Mouse (Mus musculus): ENCODE data around the gene Drd1. TPM values are rescaled to one million over a fixed set of nuclear protein-coding genes. Genes with fewer than 3 reads are reported as not detected.

The Drd1 gene
- polyA plus RNA-seq, 1 experiment from 2014 or later, result 2.0 TPM

GRCm38 (mm10) chr13:54084826-54085225 is 29.3 kb upstream of the Drd1 start:
- no peaks in the 10 kb centered on the region for H3K9me3 ChIP-seq (replicated peaks)
- 81% methylated on average over 5 of the region's 5 CpGs for WGBS
- H3K36me3 ChIP-seq, result peaks cover 36% of the 10 kb centered on the region
- no peak overlapping the region for H3K4me3 ChIP-seq (replicated peaks)
- H3K9ac ChIP-seq (replicated peaks), result no peak overlapping the region; the same call in 1 of the 2 replicates
- no peaks in the 10 kb centered on the region for H3K27me3 ChIP-seq (replicated peaks)
- H3K4me1 ChIP-seq, result peaks cover 9% of the 10 kb centered on the region
- no peak overlapping the region for H3K4me2 ChIP-seq
- H3K27ac ChIP-seq (replicated peaks), result no peak overlapping the region
- ATAC-seq (ENCODE audit: low FRiP score), result no peak

DNA sequence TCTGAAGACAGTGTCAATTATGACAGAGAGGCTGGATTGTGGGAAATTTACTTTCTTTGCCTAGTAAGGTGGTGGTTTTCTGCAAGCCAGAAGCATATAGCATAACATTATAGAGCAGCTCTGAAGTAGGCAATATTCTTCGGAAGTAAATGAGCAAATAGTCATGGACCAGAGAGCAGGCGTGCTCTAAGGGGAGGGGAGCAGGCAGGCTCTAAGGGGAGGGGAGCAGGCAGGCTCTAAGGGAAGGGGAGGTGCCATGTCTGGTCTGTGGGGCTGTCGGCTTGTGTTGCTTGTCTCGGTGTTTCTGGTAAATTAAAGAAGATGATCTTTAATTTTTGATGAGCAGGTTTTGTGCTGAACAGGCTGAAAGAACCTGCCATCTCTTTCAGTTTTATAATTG is 28.7 kb upstream of the Drd1 start:
- Histone ChIP-seq H3K4me2 (no peak overlapping the region), H3K9me3 (replicated peaks) (no peaks in the 10 kb centered on the region), H3K27ac (replicated peaks) (no peak overlapping the region; the same call in 1 of the 2 replicates), H3K4me1 (peaks cover 9% of the 10 kb centered on the region), H3K4me3 (replicated peaks) (no peak overlapping the region), H3K9ac (replicated peaks) (no peak overlapping the region), H3K36me3 (peaks cover 30% of the 10 kb centered on the region), H3K27me3 (replicated peaks) (no peaks in the 10 kb centered on the region)
- 42% methylated on average over 4 of the region's 4 CpGs for WGBS
- ATAC-seq (ENCODE audit: low FRiP score), result no peak

DNA sequence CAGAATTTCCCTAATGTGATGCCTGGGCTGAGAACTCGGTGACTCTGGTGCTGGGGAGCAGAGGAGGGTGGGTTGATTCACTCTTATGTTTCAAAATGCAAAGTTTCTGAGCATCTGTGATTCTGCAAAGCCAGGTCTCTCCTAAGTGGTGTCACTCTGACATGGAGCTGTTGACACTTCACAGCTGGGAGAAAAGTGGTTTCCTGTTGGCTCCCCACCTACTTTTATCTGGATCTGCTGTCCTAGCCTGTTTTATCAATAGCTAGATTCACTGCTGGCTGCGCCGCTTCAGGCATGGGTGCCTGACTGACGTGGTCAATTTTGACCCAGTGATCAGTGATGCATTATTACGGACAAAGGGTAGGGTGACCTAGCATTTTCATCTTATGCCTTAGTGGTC is 27.4 kb upstream of the Drd1 start:
- no peak overlapping the region for H3K27ac ChIP-seq (replicated peaks)
- no peak for ATAC-seq (ENCODE audit: low FRiP score)
- peaks cover 19% of the 10 kb centered on the region for H3K36me3 ChIP-seq
- 83% methylated on average over 5 of the region's 5 CpGs for WGBS
- H3K4me3 ChIP-seq (replicated peaks), result no peak overlapping the region
- no peak overlapping the region for H3K9ac ChIP-seq (replicated peaks)
- peaks cover 9% of the 10 kb centered on the region for H3K4me1 ChIP-seq
- no peaks in the 10 kb centered on the region for H3K27me3 ChIP-seq (replicated peaks)
- no peaks in the 10 kb centered on the region for H3K9me3 ChIP-seq (replicated peaks)
- no peak overlapping the region for H3K4me2 ChIP-seq

- WGBS, result 98% methylated on average over 1 of the region's 1 CpGs
These were observed 25.3 kb upstream of the Drd1 start for GRCm38 (mm10) chr13:54080785-54081184.

GRCm38 (mm10) chr13:54079782-54080759 is 24.6 kb upstream of the Drd1 start:
- no peak for ATAC-seq (ENCODE audit: low FRiP score)
- H3K9me3 ChIP-seq (replicated peaks), result no peaks in the 10 kb centered on the region
- H3K9ac ChIP-seq (replicated peaks), result no peak overlapping the region
- no peak overlapping the region for H3K4me3 ChIP-seq (replicated peaks)
- no peak overlapping the region for H3K27ac ChIP-seq (replicated peaks)
- H3K4me1 ChIP-seq, result peaks cover 9% of the 10 kb centered on the region
- 80% methylated on average over 12 of the region's 12 CpGs for WGBS
- no peak overlapping the region for H3K4me2 ChIP-seq
- no peaks in the 10 kb centered on the region for H3K27me3 ChIP-seq (replicated peaks)
- no peaks in the 10 kb centered on the region for H3K36me3 ChIP-seq

More at GRCm38 (mm10) chr13:54080785-54081184, 25.3 kb upstream of the Drd1 start:
- Histone ChIP-seq H3K4me3 (replicated peaks) (no peak overlapping the region), H3K27ac (replicated peaks) (no peak overlapping the region), H3K4me2 (no peak overlapping the region), H3K9ac (replicated peaks) (no peak overlapping the region), H3K36me3 (peaks cover 4% of the 10 kb centered on the region; the same call in 1 of the 2 replicates), H3K4me1 (peaks cover 9% of the 10 kb centered on the region), H3K9me3 (replicated peaks) (no peaks in the 10 kb centered on the region), H3K27me3 (replicated peaks) (no peaks in the 10 kb centered on the region)
- ATAC-seq (ENCODE audit: low FRiP score), result no peak

DNA sequence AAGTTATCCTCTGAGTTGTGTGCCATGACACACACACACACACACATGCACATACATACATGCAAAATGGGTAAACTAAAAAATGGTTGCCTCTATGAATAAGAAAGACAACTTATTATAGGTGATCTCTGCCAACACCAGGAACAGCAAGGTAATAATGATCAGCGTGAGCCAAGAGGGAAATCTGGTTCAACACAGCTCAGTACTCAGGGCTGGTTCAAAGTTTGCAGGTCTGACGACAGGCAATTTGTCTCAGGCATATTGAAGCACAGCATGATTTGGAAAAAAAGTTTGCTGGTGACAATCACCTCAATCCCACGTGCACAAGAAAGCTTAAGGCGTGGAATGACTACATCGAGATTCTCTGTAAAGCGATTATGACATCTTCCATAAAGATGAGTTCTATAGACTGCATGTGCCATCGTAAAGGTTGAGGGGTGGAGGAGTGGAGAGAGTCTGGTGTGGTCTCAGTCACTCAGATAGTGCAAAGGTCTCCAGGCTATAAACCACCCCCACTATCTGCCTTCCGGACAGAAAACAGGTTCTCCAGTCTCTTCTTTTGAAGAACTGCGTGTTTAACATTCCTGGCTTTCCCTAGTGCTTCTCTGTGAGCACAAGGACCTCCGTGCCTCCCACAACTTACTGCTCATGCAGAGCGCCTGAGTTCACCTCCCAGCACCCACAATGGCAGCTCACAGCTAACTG is 22.1 kb upstream of the Drd1 start:
- WGBS, result 81% methylated on average over 11 of the region's 11 CpGs

DNA sequence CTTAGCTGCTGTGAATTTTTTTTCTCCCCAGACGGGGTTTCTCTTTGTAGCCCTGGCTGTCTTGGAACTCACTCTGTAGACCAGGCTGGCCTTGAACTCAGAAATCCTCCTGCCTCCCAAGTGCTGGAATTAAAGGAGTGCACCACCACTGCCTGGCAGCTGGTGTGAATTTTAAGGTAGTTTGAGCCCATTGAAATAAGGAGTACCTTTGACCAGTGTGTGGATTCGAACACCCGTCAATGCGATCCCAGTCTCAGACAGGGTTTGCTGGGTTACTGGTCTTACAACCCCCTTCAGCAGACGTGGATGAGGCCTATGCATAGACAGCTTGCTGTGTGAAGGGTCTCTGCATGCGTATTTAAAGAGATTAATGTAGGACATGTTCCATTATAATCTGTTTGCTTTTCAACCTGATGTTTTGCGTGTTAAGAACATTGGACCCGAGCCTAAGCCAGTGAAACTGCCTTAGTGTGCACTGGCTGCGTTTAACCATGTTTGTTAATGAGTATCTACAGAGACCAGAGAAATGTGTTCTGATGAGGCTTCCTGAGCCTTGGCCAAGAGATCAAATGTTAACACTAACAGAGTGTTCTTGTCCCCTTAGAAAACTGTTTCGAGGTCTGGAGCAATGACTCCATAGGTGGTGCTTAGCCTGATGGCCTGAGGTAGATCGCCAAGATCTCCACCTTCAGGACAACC is 21.4 kb upstream of the Drd1 start:
- no peak for ATAC-seq (ENCODE audit: low FRiP score)
- Histone ChIP-seq H3K36me3 (no peaks in the 10 kb centered on the region), H3K9ac (replicated peaks) (no peak overlapping the region), H3K9me3 (replicated peaks) (no peaks in the 10 kb centered on the region), H3K4me3 (replicated peaks) (no peak overlapping the region), H3K4me2 (no peak overlapping the region), H3K27ac (replicated peaks) (no peak overlapping the region), H3K4me1 (peaks cover 19% of the 10 kb centered on the region), H3K27me3 (replicated peaks) (no peaks in the 10 kb centered on the region)
- WGBS, result 87% methylated on average over 11 of the region's 11 CpGs

More for the DNA sequence above, 22.1 kb upstream of the Drd1 start:
- H3K4me1 ChIP-seq, result peaks cover 16% of the 10 kb centered on the region
- no peak overlapping the region for H3K9ac ChIP-seq (replicated peaks)
- no peaks in the 10 kb centered on the region for H3K27me3 ChIP-seq (replicated peaks)
- H3K4me3 ChIP-seq (replicated peaks), result no peak overlapping the region
- H3K36me3 ChIP-seq, result no peaks in the 10 kb centered on the region
- no peak for ATAC-seq (ENCODE audit: low FRiP score)
- no peak overlapping the region for H3K4me2 ChIP-seq
- no peak overlapping the region for H3K27ac ChIP-seq (replicated peaks)
- no peaks in the 10 kb centered on the region for H3K9me3 ChIP-seq (replicated peaks)

DNA sequence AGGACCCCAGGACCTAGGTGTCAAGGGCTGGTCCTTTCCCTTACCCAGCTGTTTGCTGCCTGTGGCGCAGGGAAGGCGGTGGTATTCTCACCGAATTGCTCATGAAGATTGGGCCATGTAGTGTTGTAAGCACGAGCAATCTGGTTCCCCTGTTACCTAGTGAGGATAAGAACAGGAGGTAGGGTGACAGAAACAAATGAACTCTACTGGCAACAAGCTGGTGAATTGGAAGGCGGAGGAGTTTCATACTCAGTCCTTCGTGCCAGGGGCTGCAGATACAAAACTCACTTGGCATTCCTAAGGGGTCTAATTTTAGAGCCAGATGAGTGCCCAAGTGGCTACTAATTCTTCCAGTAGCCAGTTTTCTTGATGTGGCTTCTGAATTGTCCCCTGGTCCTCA is 20.5 kb upstream of the Drd1 start:
- WGBS, result 92% methylated on average over 6 of the region's 6 CpGs
- no peaks in the 10 kb centered on the region for H3K36me3 ChIP-seq
- no peak overlapping the region for H3K27ac ChIP-seq (replicated peaks)
- H3K9ac ChIP-seq (replicated peaks), result no peak overlapping the region
- no peak overlapping the region for H3K4me2 ChIP-seq
- ATAC-seq (ENCODE audit: low FRiP score), result no peak
- H3K9me3 ChIP-seq (replicated peaks), result no peaks in the 10 kb centered on the region
- H3K4me1 ChIP-seq, result peaks cover 19% of the 10 kb centered on the region
- no peak overlapping the region for H3K4me3 ChIP-seq (replicated peaks)
- H3K27me3 ChIP-seq (replicated peaks), result no peaks in the 10 kb centered on the region

DNA sequence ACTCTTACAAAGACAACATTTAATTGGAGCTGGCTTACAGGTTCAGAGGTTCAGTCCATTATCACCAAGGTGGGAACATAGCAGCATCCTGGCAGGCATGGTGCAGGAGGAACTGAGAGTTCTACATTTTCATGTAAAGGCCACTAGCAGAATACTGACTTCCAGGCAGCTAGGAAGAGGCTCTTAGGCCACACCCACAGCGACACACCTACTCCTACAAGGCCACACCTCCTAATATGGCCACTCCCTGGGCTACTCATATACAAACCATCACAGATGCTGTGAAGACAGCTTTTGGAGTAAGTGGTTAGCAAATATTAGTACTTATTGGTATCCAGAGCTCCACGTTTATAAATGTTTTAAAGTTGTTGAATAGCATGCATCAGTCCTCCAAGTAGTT is 19.9 kb upstream of the Drd1 start:
- WGBS, result 91% methylated on average over 2 of the region's 2 CpGs
- Histone ChIP-seq H3K27ac (replicated peaks) (no peak overlapping the region), H3K4me1 (peaks cover 18% of the 10 kb centered on the region), H3K4me3 (replicated peaks) (no peak overlapping the region), H3K36me3 (no peaks in the 10 kb centered on the region), H3K4me2 (no peak overlapping the region), H3K9me3 (replicated peaks) (no peaks in the 10 kb centered on the region), H3K27me3 (replicated peaks) (no peaks in the 10 kb centered on the region), H3K9ac (replicated peaks) (no peak overlapping the region)
- ATAC-seq (ENCODE audit: low FRiP score), result no peak

DNA sequence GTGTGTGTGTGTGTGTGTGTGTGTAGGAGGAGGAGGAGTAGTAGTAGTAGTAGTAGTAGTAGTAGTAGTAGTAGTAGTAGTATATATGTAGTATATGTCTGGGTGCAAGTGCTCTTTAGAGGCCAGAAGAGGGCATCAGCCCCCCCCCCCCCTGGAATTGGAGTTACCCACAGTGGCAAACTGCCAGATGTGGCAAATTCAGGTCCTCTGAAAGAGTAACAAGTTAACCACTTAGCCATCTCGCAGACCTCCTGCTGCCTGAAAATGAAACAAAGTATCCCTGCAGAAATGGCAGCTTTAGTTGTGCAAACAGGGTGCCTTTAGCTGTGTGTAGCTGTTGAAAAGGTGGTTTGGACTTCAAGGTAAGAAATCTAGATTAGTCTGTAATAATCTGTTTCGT is 18.0 kb upstream of the Drd1 start:
- H3K27me3 ChIP-seq (replicated peaks), result no peaks in the 10 kb centered on the region
- ATAC-seq (ENCODE audit: low FRiP score), result no peak
- WGBS, result 65% methylated on average over 2 of the region's 2 CpGs
- no peak overlapping the region for H3K4me3 ChIP-seq (replicated peaks)
- no peak overlapping the region for H3K27ac ChIP-seq (replicated peaks)
- no peaks in the 10 kb centered on the region for H3K9me3 ChIP-seq (replicated peaks)
- no peaks in the 10 kb centered on the region for H3K36me3 ChIP-seq
- H3K9ac ChIP-seq (replicated peaks), result no peak overlapping the region
- peaks cover 16% of the 10 kb centered on the region for H3K4me1 ChIP-seq
- H3K4me2 ChIP-seq, result peak overlapping the region; percentile 73

DNA sequence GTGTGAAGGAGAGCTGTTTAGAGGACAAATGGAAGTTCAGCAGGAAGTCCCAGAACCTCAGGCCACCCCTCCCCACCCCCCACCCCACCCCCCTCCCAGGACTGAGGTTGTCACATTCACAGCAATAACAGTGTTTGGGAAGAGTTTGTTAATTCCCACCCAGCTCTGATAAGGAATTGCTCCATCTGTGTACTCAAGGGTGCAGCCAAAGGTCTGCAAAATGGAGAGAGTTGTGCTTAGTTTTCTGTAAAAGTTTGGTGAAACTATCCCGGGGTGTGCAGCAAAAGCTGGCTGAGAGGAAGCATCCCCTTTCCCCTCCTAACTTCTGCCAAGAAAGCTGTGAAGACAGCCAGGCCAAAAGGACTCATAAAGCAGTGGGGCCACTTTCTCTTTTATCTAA is 17.6 kb upstream of the Drd1 start:
- no peaks in the 10 kb centered on the region for H3K36me3 ChIP-seq
- ATAC-seq (ENCODE audit: low FRiP score), result no peak
- peaks cover 16% of the 10 kb centered on the region for H3K4me1 ChIP-seq
- H3K27me3 ChIP-seq (replicated peaks), result no peaks in the 10 kb centered on the region
- peak overlapping the region; percentile 84; the same call in 1 of the 2 replicates for H3K27ac ChIP-seq (replicated peaks)
- 46% methylated on average over 1 of the region's 1 CpGs for WGBS
- H3K9me3 ChIP-seq (replicated peaks), result no peaks in the 10 kb centered on the region
- H3K4me2 ChIP-seq, result peak overlapping the region; percentile 73
- peak overlapping the region; percentile 69 for H3K4me3 ChIP-seq (replicated peaks)
- H3K9ac ChIP-seq (replicated peaks), result 0 out of 2 replicates have a peak overlapping the region, but pooled peaks have one; percentile 75

Data from neural tube, embryonic 15.5 days (tissue).